Mouse (Mus musculus) midbrain, embryonic 14.5 days (tissue): ENCODE data around the gene Cxadr. TPM values are rescaled to one million over a fixed set of nuclear protein-coding genes. Genes with fewer than 3 reads are reported as not detected.

Source experiments
- ATAC-seq: fragments of 200-750 bp; cut with Nextera tagmentation; 2 replicates; pipeline ENCODE4 v1.8.0; 2017; ENCODE audit warnings: moderate number of reproducible peaks, moderate library complexity; ENCODE audit not compliant: low FRiP score, low TSS enrichment
- DNase-seq: peaks from one replicate; pipeline ENCODE4 v3.0.0-alpha.2; 2015
- H3K27ac ChIP-seq: fragments of 300-500 bp; sonication (generic); replicated peaks from 2 replicates; pipeline ENCODE4 v1.5.1; 2014; ENCODE audit warnings: mild to moderate bottlenecking, low read depth, low read length, moderate library complexity
- H3K27me3 ChIP-seq: fragments of 300-500 bp; sonication (generic); 2 replicates; pipeline ENCODE4 v1.6.1; 2014; ENCODE audit warnings: low read length, control low read depth, mixed read lengths; ENCODE audit not compliant: control insufficient read depth, insufficient read depth
- H3K36me3 ChIP-seq: fragments of 300-500 bp; sonication (generic); 2 replicates; pipeline ENCODE4 v1.6.1; 2014; ENCODE audit warnings: low read length, control low read depth; ENCODE audit not compliant: control insufficient read depth, insufficient read depth
- H3K4me1 ChIP-seq: fragments of 300-500 bp; sonication (generic); 2 replicates; pipeline ENCODE4 v1.6.1; 2014; ENCODE audit warnings: mild to moderate bottlenecking, antibody characterized with exemption, low read length, control low read depth; ENCODE audit not compliant: control insufficient read depth, insufficient read depth
- H3K4me2 ChIP-seq: fragments of 300-500 bp; sonication (generic); 2 replicates; pipeline ENCODE4 v1.6.1; 2014; ENCODE audit warnings: mild to moderate bottlenecking, low read length, moderate library complexity
- H3K4me3 ChIP-seq: fragments of 300-500 bp; sonication (generic); replicated peaks from 2 replicates; pipeline ENCODE4 v1.5.1; 2014; ENCODE audit warnings: low read depth, low read length
- H3K9ac ChIP-seq: fragments of 300-500 bp; sonication (generic); replicated peaks from 2 replicates; pipeline ENCODE4 v1.6.1; 2014; ENCODE audit warnings: mild to moderate bottlenecking, low read length, moderate library complexity
- H3K9me3 ChIP-seq: fragments of 300-500 bp; sonication (generic); 2 replicates; pipeline ENCODE4 v1.6.1; 2016; ENCODE audit warnings: low read length, control low read depth, mixed read lengths; ENCODE audit not compliant: control insufficient read depth
- WGBS: fragments of 180-500 bp; shearing (Covaris S2); extraction: QIAGEN DNeasy Blood & Tissue Kit; methylation state at CpG from one replicate; pipeline ENCODE4 v1.1.7; 2014; 5-methylcytosine and 5-hydroxymethylcytosine counted together
- polyA plus RNA-seq: library from polyadenylated mRNA; unstranded; fragments of >200 nt; fragmentation: Nextera tagmentation; extraction: Ambion mirVana; gene quantifications from 2 replicates; pipeline ENCODE4 v1.2.1, GENCODE M21; 2014

The Cxadr gene
- 124 and 133 TPM in 2 replicates for polyA plus RNA-seq

- peak; percentile 96 for DNase-seq
- Histone ChIP-seq H3K4me2 (peak within 1 kb of the TSS; percentile 81), H3K4me3 (peak within 1 kb of the TSS; percentile 98), H3K27me3 (no peaks in the 10 kb centered on the region), H3K36me3 (peaks cover 4% of the 10 kb centered on the region; the same call in 1 of the 2 replicates), H3K4me1 (peaks cover 23% of the 10 kb centered on the region), H3K9ac (peak within 1 kb of the TSS; percentile 96), H3K9me3 (no peaks in the 10 kb centered on the region), H3K27ac (peak within 1 kb of the TSS; percentile 97)
- ATAC-seq = peak; percentile 95
- WGBS = under 1% methylated on average over 34 of the region's 34 CpGs
Measured at GRCm38 (mm10) chr16:78301183-78301830, at the start of gene Cxadr. Gene Cxadr, plus strand, starts transcription at chr16:78301489.

- Histone ChIP-seq H3K27ac (no peak overlapping the region), H3K36me3 (no peaks in the 10 kb centered on the region), H3K9ac (no peak overlapping the region), H3K4me1 (no peaks in the 10 kb centered on the region), H3K9me3 (no peaks in the 10 kb centered on the region), H3K4me3 (no peak overlapping the region), H3K27me3 (no peaks in the 10 kb centered on the region), H3K4me2 (no peak overlapping the region)
- DNase-seq (no peak), ATAC-seq (no peak)
- WGBS = 85% methylated on average over 4 of the region's 4 CpGs
Measured at GRCm38 (mm10) chr16:78258989-78259388, 42.3 kb upstream of the Cxadr start.

- no peaks in the 10 kb centered on the region for H3K36me3 ChIP-seq
- H3K27ac ChIP-seq = no peak overlapping the region
- H3K9me3 ChIP-seq = no peaks in the 10 kb centered on the region
- DNase-seq (no peak), ATAC-seq (no peak)
- 84% methylated on average over 10 of the region's 10 CpGs for WGBS
- no peak overlapping the region for H3K9ac ChIP-seq
- H3K4me3 ChIP-seq = no peak overlapping the region
- H3K27me3 ChIP-seq = no peaks in the 10 kb centered on the region
- H3K4me2 ChIP-seq = no peak overlapping the region
- H3K4me1 ChIP-seq = peaks cover 6% of the 10 kb centered on the region; the same call in 1 of the 2 replicates
Measured at GRCm38 (mm10) chr16:78260070-78260879, 41.0 kb upstream of the Cxadr start.

DNA sequence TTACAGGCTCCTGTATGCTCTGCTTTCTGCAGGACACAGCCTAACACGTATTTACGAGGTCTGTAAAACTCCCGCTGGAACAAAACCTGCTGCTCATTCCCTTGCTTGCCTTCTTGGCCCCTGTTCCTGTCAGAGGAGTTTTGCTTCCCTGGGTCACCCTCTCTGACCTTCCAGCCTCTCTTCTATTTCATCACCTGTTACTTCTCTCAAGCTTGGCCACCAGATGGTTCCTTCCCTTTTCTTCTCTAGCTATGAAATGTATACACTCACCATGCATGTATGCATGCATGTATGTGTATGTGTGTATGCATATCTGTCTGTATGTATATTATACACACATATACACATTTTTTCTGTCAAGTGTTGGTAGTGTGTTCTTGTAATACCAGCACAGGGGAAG is 39.8 kb upstream of the Cxadr start:
- Histone ChIP-seq H3K36me3 (no peaks in the 10 kb centered on the region), H3K9ac (no peak overlapping the region), H3K27ac (no peak overlapping the region), H3K4me3 (no peak overlapping the region), H3K9me3 (no peaks in the 10 kb centered on the region), H3K27me3 (no peaks in the 10 kb centered on the region), H3K4me2 (no peak overlapping the region), H3K4me1 (peaks cover 11% of the 10 kb centered on the region; the same call in 1 of the 2 replicates)
- no peak for DNase-seq
- ATAC-seq = no peak
- WGBS = 95% methylated on average over 3 of the region's 3 CpGs

- no peak for DNase-seq
- WGBS = 13% methylated on average over 16 of the region's 16 CpGs
- H3K9ac ChIP-seq = no peak overlapping the region; the same call in 1 of the 2 replicates
- H3K4me2 ChIP-seq = peak overlapping the region; percentile 60
- H3K9me3 ChIP-seq = no peaks in the 10 kb centered on the region
- no peaks in the 10 kb centered on the region for H3K27me3 ChIP-seq
- no peak for ATAC-seq
- H3K4me1 ChIP-seq = peaks cover 11% of the 10 kb centered on the region; the same call in 1 of the 2 replicates
- no peak overlapping the region for H3K27ac ChIP-seq
- H3K36me3 ChIP-seq = no peaks in the 10 kb centered on the region
- H3K4me3 ChIP-seq = peak overlapping the region; percentile 24
Measured at GRCm38 (mm10) chr16:78264442-78265150, 36.7 kb upstream of the Cxadr start.

GRCm38 (mm10) chr16:78265151-78265590 is 36.1 kb upstream of the Cxadr start:
- Histone ChIP-seq H3K36me3 (no peaks in the 10 kb centered on the region), H3K4me2 (peak overlapping the region; percentile 60), H3K4me3 (peak overlapping the region; percentile 24), H3K27ac (no peak overlapping the region), H3K9ac (no peak overlapping the region), H3K4me1 (peaks cover 11% of the 10 kb centered on the region; the same call in 1 of the 2 replicates), H3K9me3 (no peaks in the 10 kb centered on the region), H3K27me3 (no peaks in the 10 kb centered on the region)
- ATAC-seq = peak; percentile 48; the same call in 1 of the 2 replicates
- WGBS = 1% methylated on average over 7 of the region's 7 CpGs
- DNase-seq = peak; percentile 73

DNA sequence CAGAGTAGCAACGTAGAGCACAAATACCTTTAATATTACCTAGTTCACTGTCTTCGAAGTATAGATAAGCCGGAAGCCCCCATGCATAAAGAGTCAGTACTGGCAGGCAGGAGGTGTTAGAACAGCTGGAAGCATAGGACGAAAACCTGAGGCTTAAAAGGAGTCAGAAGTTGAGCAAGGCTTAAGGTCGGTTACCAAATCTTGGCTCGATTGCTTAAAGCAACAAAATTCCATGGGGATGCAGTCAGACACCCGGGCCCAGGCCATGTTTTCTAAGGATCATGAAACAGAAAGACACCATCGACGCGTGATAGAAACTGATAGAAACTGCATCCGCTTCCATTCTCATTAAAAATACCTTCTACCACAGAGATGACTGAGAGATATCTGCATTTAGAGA is 35.5 kb upstream of the Cxadr start:
- no peak for ATAC-seq
- WGBS = 46% methylated on average over 11 of the region's 11 CpGs
- Histone ChIP-seq H3K4me2 (no peak overlapping the region), H3K9ac (no peak overlapping the region), H3K4me3 (no peak overlapping the region), H3K4me1 (peaks cover 11% of the 10 kb centered on the region; the same call in 1 of the 2 replicates), H3K27me3 (no peaks in the 10 kb centered on the region), H3K36me3 (no peaks in the 10 kb centered on the region), H3K27ac (no peak overlapping the region), H3K9me3 (no peaks in the 10 kb centered on the region)
- no peak for DNase-seq

- Histone ChIP-seq H3K4me3 (no peak overlapping the region), H3K4me2 (no peak overlapping the region), H3K9ac (no peak overlapping the region), H3K36me3 (no peaks in the 10 kb centered on the region), H3K27ac (no peak overlapping the region), H3K4me1 (peaks cover 11% of the 10 kb centered on the region; the same call in 1 of the 2 replicates), H3K27me3 (no peaks in the 10 kb centered on the region), H3K9me3 (no peaks in the 10 kb centered on the region)
- no peak for ATAC-seq
- no peak for DNase-seq
Measured at GRCm38 (mm10) chr16:78267453-78267852, 33.8 kb upstream of the Cxadr start.
